In the genomic region with DNA sequence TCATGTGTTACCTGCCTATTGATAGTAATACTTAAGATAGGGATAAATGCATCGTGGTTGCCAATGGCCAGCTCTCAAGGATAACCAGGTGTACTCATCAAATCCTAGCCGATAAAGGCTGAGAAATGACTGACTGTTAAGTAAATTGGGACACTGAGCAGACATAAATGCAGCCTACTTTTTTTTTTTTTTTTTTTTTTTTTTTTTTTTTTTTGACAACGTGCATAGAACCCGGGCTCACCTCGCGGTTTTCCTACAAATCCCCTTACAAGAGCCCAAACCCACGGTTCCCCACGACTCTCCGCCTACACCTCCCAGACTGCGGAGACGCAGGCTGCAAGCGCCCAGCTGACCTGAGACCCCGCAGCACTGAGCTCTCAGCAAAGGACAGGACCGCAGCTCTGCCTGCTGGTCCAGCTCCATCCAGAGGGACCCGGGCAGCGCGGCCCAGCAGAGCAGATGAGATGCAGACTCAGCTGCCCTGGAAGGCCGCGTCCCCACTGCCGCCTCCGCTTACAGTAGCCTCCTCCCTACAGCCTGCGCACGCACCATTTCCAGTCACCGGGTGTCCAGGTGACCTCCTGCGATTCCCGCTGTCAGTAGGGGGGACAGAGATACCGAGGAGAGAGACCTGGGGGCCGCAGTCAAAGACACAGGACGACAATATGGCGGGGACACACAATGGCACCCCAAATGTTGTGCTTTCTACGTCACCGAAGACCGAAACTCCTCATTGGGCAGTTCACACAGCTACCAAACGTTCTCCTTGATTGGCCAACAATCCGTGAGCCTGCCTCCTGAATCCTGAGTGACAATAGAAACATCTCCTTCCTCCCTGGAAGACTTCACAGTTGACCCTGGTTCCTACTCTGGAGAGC, we compare ENCODE assay signal across 8 mouse cellular contexts. TPM values are rescaled to one million over a fixed set of nuclear protein-coding genes. Genes with fewer than 3 reads are reported as not detected.
DNase-seq lines count a peak whose midpoint lies in the region; ATAC-seq and TF ChIP-seq lines count a peak whose summit lies in the region.

A gene (minus strand): TSS at position 722 of the 878 bp plus-strand sequence.

- peak within 1 kb of the TSS; percentile 90 for H3K9ac ChIP-seq in heart, embryonic 15.5 days
- H3K9ac ChIP-seq in liver, embryonic 14.5 days (replicated peaks): peak within 1 kb of the TSS; percentile 65
- H3K9ac ChIP-seq in neural tube, embryonic 11.5 days (ENCODE audit: low read length): peak within 1 kb of the TSS; percentile 96
- H3K9ac ChIP-seq in stomach, postnatal 0 days (ENCODE audit: low read length): peak within 1 kb of the TSS; percentile 97

- peak within 1 kb of the TSS; percentile 95 for H3K27ac ChIP-seq in forebrain, embryonic 10.5 days
- peak within 1 kb of the TSS; percentile 77 for H3K27ac ChIP-seq in heart, embryonic 15.5 days
- H3K27ac ChIP-seq in liver, embryonic 14.5 days: no peak within 1 kb of the TSS
- H3K27ac ChIP-seq in neural tube, embryonic 11.5 days (ENCODE audit: low read depth, low read length): peak within 1 kb of the TSS; percentile 56; the same call in 1 of the 2 replicates
- peak within 1 kb of the TSS; percentile 85 for H3K27ac ChIP-seq in stomach, postnatal 0 days (replicated peaks)

- no peaks in the 10 kb centered on the region for H3K9me3 ChIP-seq in forebrain, embryonic 10.5 days
- no peaks in the 10 kb centered on the region for H3K9me3 ChIP-seq in heart, embryonic 15.5 days (replicated peaks)
- no peaks in the 10 kb centered on the region for H3K9me3 ChIP-seq in liver, embryonic 14.5 days (ENCODE audit: control insufficient read depth, low read length)
- H3K9me3 ChIP-seq in neural tube, embryonic 11.5 days (ENCODE audit: control insufficient read depth, low read length): no peaks in the 10 kb centered on the region
- H3K9me3 ChIP-seq in stomach, postnatal 0 days (ENCODE audit: control insufficient read depth, low read length): no peaks in the 10 kb centered on the region

- WGBS in forebrain, embryonic 10.5 days: 3% methylated on average over 35 of the region's 35 CpGs
- WGBS in heart, embryonic 15.5 days: 2% methylated on average over 35 of the region's 35 CpGs
- 1% methylated on average over 35 of the region's 35 CpGs for WGBS in liver, embryonic 14.5 days (ENCODE audit: insufficient replicate concordance)
- 2% methylated on average over 35 of the region's 35 CpGs for WGBS in neural tube, embryonic 11.5 days
- WGBS in stomach, postnatal 0 days: under 1% methylated on average over 35 of the region's 35 CpGs

- ATAC-seq in CD4-positive, CD25-positive, alpha-beta regulatory T cell, adult 4 months: peak; percentile 100
- ATAC-seq in heart, embryonic 15.5 days (replicated peaks; ENCODE audit: insufficient number of reproducible peaks, insufficient read depth, low FRiP score, low read depth): peak; percentile 95
- ATAC-seq in liver, embryonic 14.5 days (ENCODE audit: insufficient read depth): peak; percentile 85
- peak; percentile 98 for ATAC-seq in neural tube, embryonic 11.5 days (ENCODE audit: insufficient read depth, low FRiP score, low TSS enrichment)
- ATAC-seq in stomach, postnatal 0 days (ENCODE audit: low FRiP score, low TSS enrichment): peak; percentile 99

- no peaks in the 10 kb centered on the region for H3K27me3 ChIP-seq in forebrain, embryonic 10.5 days (ENCODE audit: poor library complexity, severe bottlenecking)
- no peaks in the 10 kb centered on the region for H3K27me3 ChIP-seq in heart, embryonic 15.5 days
- no peaks in the 10 kb centered on the region for H3K27me3 ChIP-seq in liver, embryonic 14.5 days (ENCODE audit: control insufficient read depth, insufficient read depth, low read length)
- H3K27me3 ChIP-seq in neural tube, embryonic 11.5 days (ENCODE audit: control insufficient read depth, insufficient read depth, low read length): no peaks in the 10 kb centered on the region
- H3K27me3 ChIP-seq in stomach, postnatal 0 days (ENCODE audit: control insufficient read depth, insufficient read depth, low read length): no peaks in the 10 kb centered on the region

- no peak for TF ChIP-seq EP300 in liver, embryonic 14.5 days (IDR thresholded peaks at IDR 0.05; ENCODE audit: low read depth)
- no peak for TF ChIP-seq EP300 in stomach, postnatal 0 days (optimal IDR thresholded peaks at IDR 0.05)

- H3K4me3 ChIP-seq in forebrain, embryonic 10.5 days: peak within 1 kb of the TSS; percentile 80
- peak within 1 kb of the TSS; percentile 90 for H3K4me3 ChIP-seq in heart, embryonic 15.5 days
- peak within 1 kb of the TSS; percentile 74 to 91 for H3K4me3 ChIP-seq in liver, embryonic 14.5 days (ENCODE audit: insufficient read depth in 1 of 2, low read depth in 2 of 2, low read length in 2 of 2)
- H3K4me3 ChIP-seq in neural tube, embryonic 11.5 days (ENCODE audit: low read depth, low read length): peak within 1 kb of the TSS; percentile 92
- peak within 1 kb of the TSS; percentile 74 for H3K4me3 ChIP-seq in stomach, postnatal 0 days (ENCODE audit: low read depth, low read length)

- peaks cover 14% of the 10 kb centered on the region for H3K4me1 ChIP-seq in forebrain, embryonic 10.5 days
- H3K4me1 ChIP-seq in heart, embryonic 15.5 days (replicated peaks): peaks cover 11% of the 10 kb centered on the region
- peaks cover 4 to 7% of the 10 kb centered on the region in 2 experiments; a peak in 3 of 4 replicates for H3K4me1 ChIP-seq in liver, embryonic 14.5 days (replicated peaks; ENCODE audit: control insufficient read depth in 2 of 2, insufficient read depth in 2 of 2, low read length in 1 of 2)
- peaks cover 5% of the 10 kb centered on the region; the same call in 1 of the 2 replicates for H3K4me1 ChIP-seq in neural tube, embryonic 11.5 days (ENCODE audit: control insufficient read depth, insufficient read depth, low read length)
- H3K4me1 ChIP-seq in stomach, postnatal 0 days (replicated peaks; ENCODE audit: control insufficient read depth, insufficient read depth): 0 out of 2 replicates have a peak, but pooled peaks cover 3% of the 10 kb centered on the region

- no peak for TF ChIP-seq CTCF in liver, embryonic 14.5 days (IDR thresholded peaks at IDR 0.05; ENCODE audit: low read depth)
- no peak for TF ChIP-seq CTCF in stomach, postnatal 0 days (IDR thresholded peaks at IDR 0.05; ENCODE audit: low read depth)

- peaks cover 25% of the 10 kb centered on the region for H3K36me3 ChIP-seq in forebrain, embryonic 10.5 days (replicated peaks)
- peaks cover 13% of the 10 kb centered on the region; the same call in 1 of the 2 replicates for H3K36me3 ChIP-seq in heart, embryonic 15.5 days
- H3K36me3 ChIP-seq in liver, embryonic 14.5 days (replicated peaks; ENCODE audit: control insufficient read depth, insufficient read depth, low read depth): no peaks in the 10 kb centered on the region
- H3K36me3 ChIP-seq in neural tube, embryonic 11.5 days (ENCODE audit: control insufficient read depth, insufficient read depth, low read length): peaks cover 2% of the 10 kb centered on the region; the same call in 1 of the 2 replicates
- H3K36me3 ChIP-seq in stomach, postnatal 0 days (ENCODE audit: control insufficient read depth, insufficient read depth, low read length): no peaks in the 10 kb centered on the region

- DNase-seq in c-Kit-positive CD71-negative TER-119-negative erythroid progenitor cells, embryonic 14.5 days (ENCODE audit: low read depth): peak; percentile 64
- DNase-seq in forebrain, embryonic 10.5 days (ENCODE audit: extremely low spot score, low spot score): peak; percentile 85
- DNase-seq in kidney, postnatal 25 days: peak; percentile 79 to 91
- DNase-seq in liver, embryonic 14.5 days (ENCODE audit: low read depth in 3 of 3, low spot score in 3 of 3): peak; percentile 62 to 64 (median 63)
- DNase-seq in neural tube, embryonic 11.5 days (ENCODE audit: low spot score): peak; percentile 85
- DNase-seq in stomach, postnatal 0 days (ENCODE audit: low spot score): peak; percentile 79

- peak within 1 kb of the TSS; percentile 69 for H3K4me2 ChIP-seq in heart, embryonic 15.5 days
- H3K4me2 ChIP-seq in liver, embryonic 14.5 days (ENCODE audit: low read depth): peak within 1 kb of the TSS; percentile 72
- H3K4me2 ChIP-seq in neural tube, embryonic 11.5 days (ENCODE audit: low read depth): peak within 1 kb of the TSS; percentile 70
- peak within 1 kb of the TSS; percentile 67 for H3K4me2 ChIP-seq in stomach, postnatal 0 days (replicated peaks; ENCODE audit: low read depth)

RNA-seq across cellular contexts. Expression of the gene that starts here (rescaled TPM):
- polyA plus RNA-seq in CD4-positive, CD25-positive, alpha-beta regulatory T cell, adult 4 months (2017; shearing (Covaris generic)): 1 to 10 TPM; 4.3 to 6.8 TPM
- 14.2 and 14.7 TPM in 2 replicates for polyA plus RNA-seq in forebrain, embryonic 10.5 days (2016; fragmentation: Nextera tagmentation; extraction: Ambion mirVana)
- 6.2 and 8.2 TPM in 2 replicates for polyA plus RNA-seq in heart, embryonic 15.5 days (2015; fragmentation: Nextera tagmentation; extraction: Ambion mirVana)
- 0.60 and 0.71 TPM in 2 replicates for polyA plus RNA-seq in liver, embryonic 14.5 days (2012; rRNA removed)
- 1.0 and 1.5 TPM in 2 replicates for polyA plus RNA-seq in liver, embryonic 14.5 days (2014; fragmentation: Nextera tagmentation; extraction: Ambion mirVana)
- polyA plus RNA-seq in neural tube, embryonic 11.5 days (2014; fragmentation: Nextera tagmentation; extraction: Ambion mirVana): 17.6 and 21.1 TPM in 2 replicates
- polyA plus RNA-seq in stomach, postnatal 0 days (2015; fragmentation: Nextera tagmentation; extraction: Ambion mirVana): 5.1 and 5.7 TPM in 2 replicates
